Mouse (Mus musculus): ENCODE data around the gene Spo11. TPM values are rescaled to one million over a fixed set of nuclear protein-coding genes. Genes with fewer than 3 reads are reported as not detected.

Spo11 gene
- polyA plus RNA-seq, 1 experiment: not detected

- peak overlapping the region; percentile 69 for H3K4me3 ChIP-seq (ENCODE audit: insufficient read depth, low read length)
- TF ChIP-seq CTCF (IDR thresholded peaks at IDR 0.05; ENCODE audit: low read depth, low read length) (no peak), POLR2A (IDR thresholded peaks at IDR 0.05; ENCODE audit: borderline replicate concordance, low read depth, low read length) (no peak)
- H3K4me1 ChIP-seq (ENCODE audit: control insufficient read depth, insufficient read depth, low read length): peaks cover 15% of the 10 kb centered on the region
- H3K27ac ChIP-seq (ENCODE audit: insufficient read depth, low read depth, low read length): peak overlapping the region; percentile 30
Observed at GRCm38 (mm10) chr2:173000285-173000652, 22.8 kb downstream of the Spo11 start.

DNA sequence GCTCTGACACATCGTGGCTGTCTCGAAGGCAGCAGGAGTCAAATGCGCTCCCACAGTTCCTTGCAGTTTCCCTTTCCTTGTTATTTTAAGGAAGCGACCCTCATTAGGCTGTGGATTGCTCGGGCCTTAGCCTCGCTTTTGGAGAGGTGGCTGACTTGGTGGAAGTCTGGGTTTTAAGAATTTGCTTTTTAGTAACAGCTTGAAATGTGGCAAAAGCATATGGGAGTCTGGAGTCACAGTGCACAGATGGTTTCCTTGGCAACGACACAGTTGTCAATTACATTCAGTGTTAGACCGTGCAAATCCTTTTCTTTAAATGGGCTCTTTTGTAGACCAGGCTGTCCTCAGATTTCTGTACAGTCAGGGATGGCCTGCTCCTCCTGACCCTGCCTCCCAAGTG lies 23.4 kb downstream of the Spo11 start:
- Histone ChIP-seq H3K27ac (ENCODE audit: insufficient read depth, low read depth, low read length) (peak overlapping the region; percentile 28), H3K4me3 (ENCODE audit: insufficient read depth, low read length) (peak overlapping the region; percentile 69), H3K4me1 (ENCODE audit: control insufficient read depth, insufficient read depth, low read length) (peaks cover 15% of the 10 kb centered on the region)
- no peak for TF ChIP-seq CTCF (IDR thresholded peaks at IDR 0.05; ENCODE audit: low read depth, low read length)
- TF ChIP-seq POLR2A (IDR thresholded peaks at IDR 0.05; ENCODE audit: borderline replicate concordance, low read depth, low read length): no peak

- Histone ChIP-seq H3K4me1 (ENCODE audit: control insufficient read depth, insufficient read depth, low read length) (peaks cover 15% of the 10 kb centered on the region), H3K4me3 (ENCODE audit: insufficient read depth, low read length) (no peak overlapping the region), H3K27ac (ENCODE audit: insufficient read depth, low read depth, low read length) (no peak overlapping the region)
- no peak for TF ChIP-seq CTCF (IDR thresholded peaks at IDR 0.05; ENCODE audit: low read depth, low read length)
- TF ChIP-seq POLR2A (IDR thresholded peaks at IDR 0.05; ENCODE audit: borderline replicate concordance, low read depth, low read length): no peak
Observed at GRCm38 (mm10) chr2:173003737-173004136, 26.2 kb downstream of the Spo11 start.

DNA sequence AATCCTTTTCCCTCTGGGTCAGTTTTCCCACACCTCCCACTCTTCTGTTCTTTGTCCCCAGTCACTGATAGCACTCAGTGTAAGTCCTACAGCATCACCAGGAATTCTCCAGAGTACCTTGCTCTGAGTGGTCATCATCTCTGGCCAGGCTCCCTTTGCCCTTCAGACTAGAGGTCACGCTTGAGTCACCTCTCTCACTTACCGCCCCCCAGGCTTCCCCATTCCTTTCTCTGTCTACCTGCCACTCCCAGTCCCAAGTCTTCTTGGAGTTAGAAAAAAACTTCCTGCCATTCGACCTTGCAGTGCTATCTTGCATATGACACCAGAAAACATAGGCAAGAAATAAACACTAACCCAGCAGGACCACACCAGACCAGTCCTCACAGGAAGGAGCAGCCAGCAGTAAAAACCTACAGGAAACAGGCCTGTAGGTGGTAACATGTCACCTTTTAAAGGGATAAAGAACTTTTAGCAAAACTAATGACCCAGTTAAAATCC lies 32.8 kb downstream of the Spo11 start:
- Histone ChIP-seq H3K4me1 (ENCODE audit: control insufficient read depth, insufficient read depth, low read length) (no peaks in the 10 kb centered on the region), H3K4me3 (ENCODE audit: insufficient read depth, low read length) (no peak overlapping the region), H3K27ac (ENCODE audit: insufficient read depth, low read depth, low read length) (no peak overlapping the region)
- TF ChIP-seq CTCF (IDR thresholded peaks at IDR 0.05; ENCODE audit: low read depth, low read length): no peak
- no peak for TF ChIP-seq POLR2A (IDR thresholded peaks at IDR 0.05; ENCODE audit: borderline replicate concordance, low read depth, low read length)

DNA sequence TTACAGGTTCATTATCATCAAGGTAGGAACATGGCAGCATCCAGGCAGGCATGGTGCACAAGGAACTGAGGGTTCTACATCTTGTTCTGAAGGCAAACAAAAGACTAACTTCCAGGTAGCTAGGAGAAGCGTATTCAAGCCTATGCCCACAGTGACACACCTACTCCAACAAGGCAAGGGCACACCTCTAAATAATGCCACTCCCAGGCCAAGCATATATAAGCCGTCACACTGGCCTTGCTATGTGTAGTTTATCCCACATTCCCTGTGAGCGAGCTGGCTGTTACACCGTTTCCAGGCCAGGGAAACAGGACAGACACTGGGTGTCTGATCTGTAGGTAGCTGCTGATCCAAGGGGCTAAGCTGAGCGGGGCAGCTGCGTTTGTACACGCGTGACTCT lies 33.9 kb downstream of the Spo11 start:
- no peaks in the 10 kb centered on the region for H3K4me1 ChIP-seq (ENCODE audit: control insufficient read depth, insufficient read depth, low read length)
- TF ChIP-seq CTCF (IDR thresholded peaks at IDR 0.05; ENCODE audit: low read depth, low read length): no peak
- TF ChIP-seq POLR2A (IDR thresholded peaks at IDR 0.05; ENCODE audit: borderline replicate concordance, low read depth, low read length): no peak

GRCm38 (mm10) chr2:173014741-173015287 lies 37.3 kb downstream of the Spo11 start:
- Histone ChIP-seq H3K27ac (ENCODE audit: insufficient read depth, low read depth, low read length) (no peak overlapping the region), H3K4me1 (ENCODE audit: control insufficient read depth, insufficient read depth, low read length) (peaks cover 11% of the 10 kb centered on the region), H3K4me3 (ENCODE audit: insufficient read depth, low read length) (no peak overlapping the region)
- TF ChIP-seq CTCF (IDR thresholded peaks at IDR 0.05; ENCODE audit: low read depth, low read length) (no peak), POLR2A (IDR thresholded peaks at IDR 0.05; ENCODE audit: borderline replicate concordance, low read depth, low read length) (no peak)

More for the DNA sequence above, 33.9 kb downstream of the Spo11 start:
- Histone ChIP-seq H3K4me3 (ENCODE audit: insufficient read depth, low read length) (no peak overlapping the region), H3K27ac (ENCODE audit: insufficient read depth, low read depth, low read length) (no peak overlapping the region)

- no peak overlapping the region for H3K27ac ChIP-seq (ENCODE audit: insufficient read depth, low read depth, low read length)
- no peak for TF ChIP-seq POLR2A (IDR thresholded peaks at IDR 0.05; ENCODE audit: borderline replicate concordance, low read depth, low read length)
- no peak for TF ChIP-seq CTCF (IDR thresholded peaks at IDR 0.05; ENCODE audit: low read depth, low read length)
- H3K4me1 ChIP-seq (ENCODE audit: control insufficient read depth, insufficient read depth, low read length): peaks cover 12% of the 10 kb centered on the region
- H3K4me3 ChIP-seq (ENCODE audit: insufficient read depth, low read length): no peak overlapping the region
Observed at GRCm38 (mm10) chr2:173017940-173018339, 40.4 kb downstream of the Spo11 start.

DNA sequence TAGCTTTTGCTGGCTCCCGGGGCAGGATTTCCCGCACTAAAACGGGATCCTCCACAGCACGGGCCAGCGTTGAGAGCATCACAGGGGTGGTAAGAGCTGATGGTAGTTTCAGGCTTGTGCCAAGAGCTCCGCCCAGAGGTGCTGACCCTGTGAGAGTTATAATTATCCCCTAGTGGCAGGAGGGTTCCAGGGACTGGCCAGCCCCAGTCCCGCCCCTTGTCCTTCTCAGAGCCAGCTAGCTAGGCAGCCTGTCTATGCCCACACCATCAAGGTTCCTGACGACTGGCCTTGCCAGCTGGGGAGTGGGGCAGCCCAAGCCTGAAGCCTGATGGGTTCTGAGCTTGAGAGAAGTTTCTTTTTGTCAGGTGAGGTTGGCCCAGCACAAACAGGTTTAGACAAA lies 41.1 kb downstream of the Spo11 start:
- peaks cover 19% of the 10 kb centered on the region for H3K4me1 ChIP-seq (ENCODE audit: control insufficient read depth, insufficient read depth, low read length)
- no peak for TF ChIP-seq CTCF (IDR thresholded peaks at IDR 0.05; ENCODE audit: low read depth, low read length)
- no peak for TF ChIP-seq POLR2A (IDR thresholded peaks at IDR 0.05; ENCODE audit: borderline replicate concordance, low read depth, low read length)
- H3K4me3 ChIP-seq (ENCODE audit: insufficient read depth, low read length): no peak overlapping the region
- H3K27ac ChIP-seq (ENCODE audit: insufficient read depth, low read depth, low read length): no peak overlapping the region

DNA sequence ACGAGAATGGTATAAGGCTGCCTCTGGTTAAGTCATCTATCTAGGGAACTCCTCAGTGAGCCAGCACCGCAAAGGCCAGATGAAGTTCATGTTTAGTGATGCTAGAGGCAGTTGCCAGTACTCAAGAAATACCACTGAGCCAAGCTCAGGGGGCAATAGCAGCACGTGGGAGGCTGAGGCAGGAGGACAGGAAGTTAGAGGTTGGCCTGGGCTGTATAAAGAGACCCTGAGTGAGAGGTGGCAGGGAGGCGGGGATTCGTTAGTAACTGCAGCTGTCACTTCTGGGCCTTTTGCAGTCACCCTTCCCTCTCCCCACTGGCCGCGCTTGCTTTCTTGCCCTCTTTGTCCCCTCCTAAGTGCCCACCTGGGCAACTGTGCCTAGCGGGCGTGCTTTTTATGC lies 41.8 kb downstream of the Spo11 start:
- H3K4me3 ChIP-seq (ENCODE audit: insufficient read depth, low read length): peak overlapping the region; percentile 63
- TF ChIP-seq CTCF (IDR thresholded peaks at IDR 0.05; ENCODE audit: low read depth, low read length): no peak
- TF ChIP-seq POLR2A (IDR thresholded peaks at IDR 0.05; ENCODE audit: borderline replicate concordance, low read depth, low read length): no peak
- H3K27ac ChIP-seq (ENCODE audit: insufficient read depth, low read depth, low read length): no peak overlapping the region
- H3K4me1 ChIP-seq (ENCODE audit: control insufficient read depth, insufficient read depth, low read length): peaks cover 24% of the 10 kb centered on the region

GRCm38 (mm10) chr2:173019790-173020189 lies 42.3 kb downstream of the Spo11 start:
- Histone ChIP-seq H3K27ac (ENCODE audit: insufficient read depth, low read depth, low read length) (no peak overlapping the region), H3K4me3 (ENCODE audit: insufficient read depth, low read length) (peak overlapping the region; percentile 63), H3K4me1 (ENCODE audit: control insufficient read depth, insufficient read depth, low read length) (peaks cover 28% of the 10 kb centered on the region)
- TF ChIP-seq CTCF (IDR thresholded peaks at IDR 0.05; ENCODE audit: low read depth, low read length) (no peak), POLR2A (IDR thresholded peaks at IDR 0.05; ENCODE audit: borderline replicate concordance, low read depth, low read length) (no peak)
